Mouse (Mus musculus): ENCODE results near the gene Tpbpb. TPM values are rescaled to one million over a fixed set of nuclear protein-coding genes. Genes with fewer than 3 reads are reported as not detected.
"Not testable (repeated sequence)": the region's sequence is repeated elsewhere in the genome, so short reads cannot be mapped to it uniquely, and the experiment has no call there.

Gene Tpbpb
- polyA plus RNA-seq (2015; fragmentation: Nextera tagmentation; extraction: Ambion mirVana), result not detected in 2 replicates

DNA sequence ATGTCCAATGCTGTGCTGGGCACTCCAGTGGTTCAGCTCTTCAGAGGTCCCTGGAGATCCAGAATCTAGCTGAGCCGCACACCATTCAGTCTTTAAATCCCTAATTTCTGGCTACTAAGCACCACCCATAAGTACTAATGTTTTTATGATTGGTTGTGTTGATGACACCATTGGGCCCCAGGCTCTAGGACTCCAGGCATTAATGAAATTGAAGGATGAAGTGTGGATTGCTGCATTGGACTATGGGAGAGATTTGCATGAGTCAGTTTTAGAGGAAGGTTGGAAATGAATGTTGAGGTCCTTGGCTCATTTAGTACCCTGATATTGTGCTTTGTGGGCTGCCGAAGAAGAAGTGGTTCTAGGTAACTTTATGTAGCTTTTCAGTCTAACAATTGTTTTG lies at the start of gene Tpbpb:
Gene Tpbpb, minus strand, starts transcription at position 101 of the 400 bp plus-strand sequence.
- 85% methylated on average over 2 of the region's 2 CpGs for WGBS

DNA sequence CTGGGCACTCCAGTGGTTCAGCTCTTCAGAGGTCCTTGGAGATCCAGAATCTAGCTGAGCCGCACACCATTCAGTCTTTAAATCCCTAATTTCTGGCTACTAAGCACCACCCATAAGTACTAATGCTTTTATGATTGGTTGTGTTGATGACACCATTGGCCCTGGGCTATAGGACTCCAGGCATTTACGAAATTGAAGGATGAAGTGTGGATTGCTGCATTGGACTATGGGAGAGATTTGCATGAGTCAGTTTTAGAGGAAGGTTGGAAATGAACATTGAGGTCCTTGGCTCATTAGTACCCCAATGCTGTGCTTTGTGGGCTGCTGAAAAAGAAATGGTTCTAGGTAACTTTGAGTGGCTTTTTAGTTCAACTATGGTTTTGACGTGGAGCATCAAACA lies 37.2 kb upstream of the Tpbpb start, which contains the start of gene Tpbpa:
Gene Tpbpa, minus strand, starts transcription at position 101 of the 400 bp plus-strand sequence.
- not testable (repeated sequence) for H3K9me3 ChIP-seq (ENCODE audit: control insufficient read depth, low read length); H3K36me3 ChIP-seq (ENCODE audit: control insufficient read depth, insufficient read depth, low read length); H3K27ac ChIP-seq (ENCODE audit: low read length); H3K4me3 ChIP-seq (ENCODE audit: low read length); ATAC-seq; H3K9ac ChIP-seq (ENCODE audit: low read depth, low read length); H3K4me1 ChIP-seq (ENCODE audit: control insufficient read depth, insufficient read depth, low read length); H3K27me3 ChIP-seq (replicated peaks; ENCODE audit: control insufficient read depth, insufficient read depth, low read length); H3K4me2 ChIP-seq (ENCODE audit: low read depth, low read length)
- WGBS, result 72% methylated on average over 3 of the region's 3 CpGs

More for the DNA sequence above, at the start of gene Tpbpb:
- not testable (repeated sequence) for H3K4me2 ChIP-seq (ENCODE audit: low read depth, low read length); H3K4me3 ChIP-seq (ENCODE audit: low read length); H3K27me3 ChIP-seq (replicated peaks; ENCODE audit: control insufficient read depth, insufficient read depth, low read length); H3K27ac ChIP-seq (ENCODE audit: low read length); H3K9ac ChIP-seq (ENCODE audit: low read depth, low read length); H3K4me1 ChIP-seq (ENCODE audit: control insufficient read depth, insufficient read depth, low read length); H3K36me3 ChIP-seq (ENCODE audit: control insufficient read depth, insufficient read depth, low read length); H3K9me3 ChIP-seq (ENCODE audit: control insufficient read depth, low read length); ATAC-seq

DNA sequence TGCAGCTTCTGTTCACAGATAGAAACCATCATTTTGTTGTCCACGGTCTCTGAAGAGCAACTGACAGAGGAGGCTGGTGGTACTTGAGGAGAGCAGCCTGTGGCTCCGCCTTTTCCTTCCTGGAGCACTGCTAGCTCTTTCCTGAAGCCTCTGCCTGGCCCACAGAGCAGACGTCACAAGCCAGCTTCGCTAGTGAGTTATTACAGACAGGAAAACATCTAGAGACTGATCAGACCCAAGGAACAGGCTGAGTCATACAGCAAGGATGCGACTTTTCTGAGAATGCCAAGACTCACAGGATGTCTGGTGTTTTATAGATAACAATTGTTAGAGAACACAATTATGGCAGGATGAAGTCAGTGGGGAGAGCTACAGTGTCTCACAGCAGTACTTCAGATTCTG lies 31.8 kb upstream of the Tpbpb start, which contains the start of the genes Gm49391 and Ctla2a:
Gene Gm49391, minus strand, starts transcription at position 72 of the 402 bp plus-strand sequence.
Gene Ctla2a, minus strand, starts transcription at position 126 of the 402 bp plus-strand sequence.
- no peak within 1 kb of the TSS for H3K4me2 ChIP-seq (ENCODE audit: low read depth, low read length)
- no peaks in the 10 kb centered on the region for H3K36me3 ChIP-seq (ENCODE audit: control insufficient read depth, insufficient read depth, low read length)
- H3K27ac ChIP-seq (ENCODE audit: low read length), result no peak within 1 kb of the TSS
- no peaks in the 10 kb centered on the region for H3K9me3 ChIP-seq (ENCODE audit: control insufficient read depth, low read length)
- H3K9ac ChIP-seq (ENCODE audit: low read depth, low read length), result no peak within 1 kb of the TSS
- no peaks in the 10 kb centered on the region for H3K4me1 ChIP-seq (ENCODE audit: control insufficient read depth, insufficient read depth, low read length)
- no peak within 1 kb of the TSS for H3K4me3 ChIP-seq (ENCODE audit: low read length)
- H3K27me3 ChIP-seq (replicated peaks; ENCODE audit: control insufficient read depth, insufficient read depth, low read length), result no peaks in the 10 kb centered on the region
- ATAC-seq, result peak; percentile 58
- 56% methylated on average over 5 of the region's 5 CpGs for WGBS

DNA sequence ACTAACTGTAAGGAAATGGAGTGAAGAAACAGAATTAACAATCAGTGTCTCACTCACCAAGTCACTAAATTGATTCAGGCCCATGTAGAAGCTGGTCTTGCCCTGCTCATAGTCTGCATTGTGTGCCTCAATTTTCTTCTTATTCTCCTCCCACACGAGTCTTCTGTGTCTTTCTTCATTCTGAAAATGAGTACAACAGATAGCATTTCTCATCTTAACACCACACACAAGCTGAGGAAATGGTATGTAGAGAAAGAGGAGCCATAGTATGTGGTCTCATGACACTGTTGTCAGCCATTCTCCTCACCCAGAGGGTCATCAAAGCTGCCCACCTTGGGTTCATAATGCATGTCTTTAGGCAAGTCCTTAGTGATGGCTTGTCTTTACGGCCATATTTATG lies 30.8 kb upstream of the Tpbpb start, which contains the start of gene Gm49393:
Gene Gm49393, minus strand, starts transcription at position 101 of the 400 bp plus-strand sequence.
- not testable (repeated sequence) for H3K36me3 ChIP-seq (ENCODE audit: control insufficient read depth, insufficient read depth, low read length); H3K27me3 ChIP-seq (replicated peaks; ENCODE audit: control insufficient read depth, insufficient read depth, low read length); ATAC-seq; H3K9me3 ChIP-seq (ENCODE audit: control insufficient read depth, low read length); H3K4me1 ChIP-seq (ENCODE audit: control insufficient read depth, insufficient read depth, low read length); H3K4me2 ChIP-seq (ENCODE audit: low read depth, low read length); H3K27ac ChIP-seq (ENCODE audit: low read length); H3K9ac ChIP-seq (ENCODE audit: low read depth, low read length); H3K4me3 ChIP-seq (ENCODE audit: low read length)
- 73% methylated on average over 2 of the region's 2 CpGs for WGBS

DNA sequence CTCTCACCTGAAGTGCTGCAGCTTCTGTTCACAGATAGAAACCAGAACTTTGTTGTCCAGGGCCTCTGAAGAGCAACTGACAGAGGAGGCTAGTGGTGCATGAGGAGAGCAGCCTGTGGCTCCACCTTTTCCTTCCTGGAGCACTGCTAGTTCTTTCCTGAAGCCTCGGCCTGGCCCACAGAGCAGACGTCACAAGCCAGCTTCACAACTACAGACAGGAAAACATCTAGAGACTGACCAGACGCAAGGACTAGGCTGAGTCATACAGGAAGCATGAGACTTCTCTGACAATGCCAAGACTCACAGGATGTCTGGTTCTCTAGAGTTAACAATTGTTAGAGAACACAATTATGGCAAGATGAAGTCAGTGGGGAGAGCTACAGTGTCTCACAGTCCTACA lies 7.4 kb downstream of the Tpbpb start, which contains the start of gene Ctla2b:
Gene Ctla2b, minus strand, starts transcription at position 120 of the 400 bp plus-strand sequence.
- 54% methylated on average over 3 of the region's 3 CpGs for WGBS
- no peaks in the 10 kb centered on the region for H3K9me3 ChIP-seq (ENCODE audit: control insufficient read depth, low read length)
- no peak within 1 kb of the TSS for H3K4me3 ChIP-seq (ENCODE audit: low read length)
- no peak within 1 kb of the TSS for H3K9ac ChIP-seq (ENCODE audit: low read depth, low read length)
- ATAC-seq, result peak; percentile 80
- no peak within 1 kb of the TSS for H3K4me2 ChIP-seq (ENCODE audit: low read depth, low read length)
- no peak within 1 kb of the TSS; the same call in 1 of the 2 replicates for H3K27ac ChIP-seq (ENCODE audit: low read length)
- no peaks in the 10 kb centered on the region for H3K36me3 ChIP-seq (ENCODE audit: control insufficient read depth, insufficient read depth, low read length)
- H3K4me1 ChIP-seq (ENCODE audit: control insufficient read depth, insufficient read depth, low read length), result no peaks in the 10 kb centered on the region
- H3K27me3 ChIP-seq (replicated peaks; ENCODE audit: control insufficient read depth, insufficient read depth, low read length), result no peaks in the 10 kb centered on the region

DNA sequence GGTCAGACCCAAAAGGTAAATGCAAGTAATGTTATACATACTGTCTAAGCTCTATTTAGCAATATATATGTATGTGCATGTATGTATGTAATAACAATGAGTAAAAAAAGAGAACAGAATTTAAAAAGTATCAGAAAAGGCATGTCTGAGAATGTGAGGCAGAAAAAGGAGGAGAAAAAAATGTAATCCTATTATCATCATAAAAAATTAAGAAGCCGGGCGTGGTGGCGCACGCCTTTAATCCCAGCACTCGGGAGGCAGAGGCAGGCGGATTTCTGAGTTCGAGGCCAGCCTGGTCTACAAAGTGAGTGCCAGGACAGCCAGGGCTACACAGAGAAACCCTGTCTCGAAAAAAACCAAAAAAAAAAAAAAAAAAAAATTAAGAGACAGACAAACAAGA lies 7.9 kb downstream of the Tpbpb start, which contains the start of gene Gm49392:
Gene Gm49392, minus strand, starts transcription at position 101 of the 400 bp plus-strand sequence.
- 93% methylated on average over 7 of the region's 8 CpGs for WGBS
- H3K27me3 ChIP-seq (replicated peaks; ENCODE audit: control insufficient read depth, insufficient read depth, low read length); H3K9me3 ChIP-seq (ENCODE audit: control insufficient read depth, low read length); H3K4me2 ChIP-seq (ENCODE audit: low read depth, low read length); H3K36me3 ChIP-seq (ENCODE audit: control insufficient read depth, insufficient read depth, low read length); H3K4me1 ChIP-seq (ENCODE audit: control insufficient read depth, insufficient read depth, low read length); H3K9ac ChIP-seq (ENCODE audit: low read depth, low read length); H3K27ac ChIP-seq (ENCODE audit: low read length); H3K4me3 ChIP-seq (ENCODE audit: low read length); ATAC-seq: not testable (repeated sequence)

DNA sequence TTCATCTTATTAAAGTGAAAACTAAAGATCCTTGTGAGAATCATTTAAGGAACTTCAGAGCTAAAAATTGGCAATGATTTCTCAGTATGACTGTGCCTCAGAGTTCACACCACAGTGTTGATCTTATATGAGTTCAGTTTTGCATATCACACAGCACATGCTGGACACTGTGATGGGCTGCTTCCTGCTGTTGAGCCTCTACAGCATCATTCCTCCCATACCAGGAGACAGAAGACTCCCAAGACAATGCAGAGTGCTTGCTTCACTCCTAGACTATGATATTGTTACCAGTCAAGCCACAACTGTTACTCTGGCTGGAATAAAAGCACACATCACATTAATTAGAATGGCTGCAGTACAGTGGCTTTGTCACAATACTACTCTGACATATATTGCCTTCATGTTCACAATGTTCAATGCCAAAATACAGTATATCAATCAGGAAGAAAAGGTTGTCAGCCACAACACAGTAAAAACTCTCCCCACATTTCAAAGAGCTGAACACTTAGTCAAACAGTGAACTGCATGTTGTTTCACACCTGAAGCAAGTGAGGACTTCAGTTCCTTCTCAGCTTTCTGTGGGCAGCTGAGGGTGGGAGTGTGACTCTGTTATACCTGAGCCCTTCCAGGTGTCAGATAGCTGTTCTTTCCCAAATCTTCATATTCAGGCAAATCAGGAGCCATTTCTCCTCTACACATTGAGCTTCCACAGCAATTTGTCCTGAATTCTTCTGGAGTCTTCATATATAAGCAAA lies 9.1 kb downstream of the Tpbpb start:
- Histone ChIP-seq H3K27ac (ENCODE audit: low read length) (no peak overlapping the region), H3K27me3 (replicated peaks; ENCODE audit: control insufficient read depth, insufficient read depth, low read length) (no peaks in the 10 kb centered on the region), H3K9me3 (ENCODE audit: control insufficient read depth, low read length) (no peaks in the 10 kb centered on the region), H3K9ac (ENCODE audit: low read depth, low read length) (no peak overlapping the region), H3K4me2 (ENCODE audit: low read depth, low read length) (no peak overlapping the region), H3K4me1 (ENCODE audit: control insufficient read depth, insufficient read depth, low read length) (no peaks in the 10 kb centered on the region), H3K36me3 (ENCODE audit: control insufficient read depth, insufficient read depth, low read length) (no peaks in the 10 kb centered on the region), H3K4me3 (ENCODE audit: low read length) (no peak overlapping the region)
- ATAC-seq, result no peak

DNA sequence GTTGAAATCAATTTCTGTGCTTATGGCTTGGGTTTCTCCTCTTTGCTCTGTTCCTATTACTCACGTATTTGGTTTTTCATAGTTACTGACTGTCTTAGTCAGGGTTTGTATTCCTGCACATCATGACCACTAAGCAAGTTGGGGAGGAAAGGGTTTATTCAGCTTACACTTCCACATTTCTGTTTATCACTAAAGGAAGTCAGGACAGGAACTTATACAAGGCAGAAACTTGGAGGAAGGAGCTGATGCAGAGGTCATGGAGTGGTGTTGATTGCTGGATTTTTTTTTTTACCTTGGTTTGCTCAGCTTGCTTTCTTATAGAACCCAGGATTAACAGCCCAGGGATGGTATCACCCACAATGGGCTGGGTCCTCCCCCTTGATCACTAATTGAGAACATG lies 12.4 kb downstream of the Tpbpb start:
- WGBS, result 79% methylated on average over 1 of the region's 1 CpGs
- Histone ChIP-seq H3K4me1 (ENCODE audit: control insufficient read depth, insufficient read depth, low read length) (no peaks in the 10 kb centered on the region), H3K9ac (ENCODE audit: low read depth, low read length) (no peak overlapping the region), H3K4me3 (ENCODE audit: low read length) (no peak overlapping the region), H3K27ac (ENCODE audit: low read length) (no peak overlapping the region), H3K36me3 (ENCODE audit: control insufficient read depth, insufficient read depth, low read length) (no peaks in the 10 kb centered on the region), H3K9me3 (ENCODE audit: control insufficient read depth, low read length) (no peaks in the 10 kb centered on the region), H3K27me3 (replicated peaks; ENCODE audit: control insufficient read depth, insufficient read depth, low read length) (no peaks in the 10 kb centered on the region), H3K4me2 (ENCODE audit: low read depth, low read length) (no peak overlapping the region)
- no peak for ATAC-seq

DNA sequence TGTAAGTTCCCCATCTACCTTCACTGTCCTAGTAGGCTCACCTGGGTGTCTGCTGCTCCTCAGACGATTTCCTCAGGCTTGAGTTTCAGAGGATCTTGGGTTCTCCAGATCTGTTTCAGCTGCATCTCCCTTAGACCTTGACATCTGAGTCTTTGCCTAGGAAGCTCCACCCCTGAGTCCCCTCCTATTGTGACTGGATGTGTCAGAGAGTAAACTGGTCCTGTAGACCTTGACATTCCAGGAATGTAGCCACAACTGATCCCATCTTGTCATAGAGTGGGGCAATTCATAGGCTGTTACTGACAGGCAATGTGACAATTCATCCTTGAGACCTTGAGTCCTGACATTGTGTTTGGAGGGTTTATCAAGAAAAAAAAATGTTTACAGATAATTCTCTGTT lies 40.4 kb downstream of the Tpbpb start, which contains the start of gene 4930486L24Rik:
Gene 4930486L24Rik, minus strand, starts transcription at position 195 of the 400 bp plus-strand sequence.
- no peaks in the 10 kb centered on the region for H3K9me3 ChIP-seq (ENCODE audit: control insufficient read depth, low read length)
- no peak for ATAC-seq
- WGBS, result 35% methylated on average over 1 of the region's 1 CpGs
- no peak within 1 kb of the TSS for H3K4me2 ChIP-seq (ENCODE audit: low read depth, low read length)
- H3K36me3 ChIP-seq (ENCODE audit: control insufficient read depth, insufficient read depth, low read length), result no peaks in the 10 kb centered on the region
- no peaks in the 10 kb centered on the region for H3K4me1 ChIP-seq (ENCODE audit: control insufficient read depth, insufficient read depth, low read length)
- no peak within 1 kb of the TSS for H3K9ac ChIP-seq (ENCODE audit: low read depth, low read length)
- no peaks in the 10 kb centered on the region for H3K27me3 ChIP-seq (replicated peaks; ENCODE audit: control insufficient read depth, insufficient read depth, low read length)
- H3K27ac ChIP-seq (ENCODE audit: low read length), result no peak within 1 kb of the TSS
- no peak within 1 kb of the TSS for H3K4me3 ChIP-seq (ENCODE audit: low read length)
